Mouse (Mus musculus): ENCODE results near the gene Otulin.

Gene Otulin

GRCm38 (mm10) chr15:27581640-27582039, 48.9 kb downstream of the Otulin start:
- in situ Hi-C loops (cut with MboI), result no loop called here

- in situ Hi-C loops (cut with MboI), result no loop called here
Measured at GRCm38 (mm10) chr15:27580771-27581170, 49.7 kb downstream of the Otulin start.

GRCm38 (mm10) chr15:27579853-27580252, 50.6 kb downstream of the Otulin start:
- in situ Hi-C loops (cut with MboI), result no loop called here

- in situ Hi-C loops (cut with MboI), result no loop called here
Measured at GRCm38 (mm10) chr15:27578918-27579317, 51.6 kb downstream of the Otulin start.

- in situ Hi-C loops (cut with MboI), result no loop called here
Measured at GRCm38 (mm10) chr15:27577915-27578780, 52.3 kb downstream of the Otulin start.

- in situ Hi-C loops (cut with MboI), result no loop called here
Measured at GRCm38 (mm10) chr15:27576886-27577285, 53.6 kb downstream of the Otulin start.

GRCm38 (mm10) chr15:27575932-27576331, 54.6 kb downstream of the Otulin start:
- in situ Hi-C loops (cut with MboI), result no loop called here

- in situ Hi-C loops (cut with MboI), result no loop called here
Measured at GRCm38 (mm10) chr15:27574992-27575781, 55.3 kb downstream of the Otulin start.

GRCm38 (mm10) chr15:27571179-27571578, 59.3 kb downstream of the Otulin start:
- in situ Hi-C loops (cut with MboI), result no loop called here

GRCm38 (mm10) chr15:27570385-27570784, 60.1 kb downstream of the Otulin start:
- in situ Hi-C loops (cut with MboI), result no loop called here

- in situ Hi-C loops (cut with MboI), result no loop called here
Measured at GRCm38 (mm10) chr15:27569924-27570323, 60.6 kb downstream of the Otulin start.

- in situ Hi-C loops (cut with MboI), result no loop called here
Measured at GRCm38 (mm10) chr15:27568371-27568770, 62.1 kb downstream of the Otulin start.

GRCm38 (mm10) chr15:27567356-27567755, 63.1 kb downstream of the Otulin start:
- in situ Hi-C loops (cut with MboI), result no loop called here

- in situ Hi-C loops (cut with MboI), result no loop called here
Measured at GRCm38 (mm10) chr15:27565626-27566185, 64.8 kb downstream of the Otulin start.

- in situ Hi-C loops (cut with MboI), result no loop called here
Measured at GRCm38 (mm10) chr15:27564106-27565100, 66.1 kb downstream of the Otulin start.

GRCm38 (mm10) chr15:27560315-27560714, 70.2 kb downstream of the Otulin start:
- in situ Hi-C loops (cut with MboI), result no loop called here

- in situ Hi-C loops (cut with MboI), result no loop called here
Measured at GRCm38 (mm10) chr15:27558456-27559147, 71.9 kb downstream of the Otulin start.

GRCm38 (mm10) chr15:27553554-27553953, 76.9 kb downstream of the Otulin start:
- in situ Hi-C loops (cut with MboI), result no loop called here

- in situ Hi-C loops (cut with MboI), result no loop called here
Measured at GRCm38 (mm10) chr15:27552129-27552700, 78.3 kb downstream of the Otulin start.
